Mouse (Mus musculus) myocyte (in vitro differentiated cells): Measurements from ENCODE around the gene Supt6.

Source experiments
- POLR2A ChIP-seq: IDR thresholded peaks from one replicate; pipeline ENCODE4 v1.6.1; 2011; ENCODE audit warnings: low read depth, mild to moderate bottlenecking, control low read depth, moderate library complexity; ENCODE audit not compliant: insufficient read length
- POLR2AphosphoS2 ChIP-seq: IDR thresholded peaks from one replicate; pipeline ENCODE4 v1.6.1; 2011; ENCODE audit warnings: low read depth, control low read depth; ENCODE audit not compliant: insufficient read length
- USF1 ChIP-seq: IDR thresholded peaks from one replicate; pipeline ENCODE4 v1.6.1; 2011; ENCODE audit warnings: low read depth, mild to moderate bottlenecking, control low read depth, moderate library complexity

- TF ChIP-seq USF1 (no peak), POLR2AphosphoS2 (no peak), POLR2A (no peak)
Measured at GRCm38 (mm10) chr11:78195101-78195863, 50.5 kb downstream of the Supt6 start.
